Mouse (Mus musculus): ENCODE results near the gene Calm3.

Gene Calm3

DNA sequence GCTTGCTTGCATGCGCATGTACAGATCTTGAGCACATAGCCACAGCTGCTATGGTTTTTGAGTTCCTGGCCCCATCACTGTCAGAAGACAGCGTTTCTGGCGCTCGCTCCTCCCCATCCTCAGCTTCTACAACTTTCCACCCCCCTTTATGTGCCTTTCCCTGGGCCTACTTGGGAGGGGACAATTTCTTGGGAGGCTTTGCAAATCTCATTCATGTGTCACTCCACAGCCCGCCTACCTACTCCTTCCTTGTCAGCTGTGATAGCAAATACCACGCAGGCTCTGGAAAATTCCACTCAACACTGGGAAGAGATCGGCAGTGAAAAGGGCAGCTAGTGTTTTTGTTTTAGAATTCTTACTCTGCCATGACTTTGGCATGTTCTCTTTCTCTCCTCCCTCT is 16.4 kb upstream of the Calm3 start:
- DNase-seq = no peak

DNA sequence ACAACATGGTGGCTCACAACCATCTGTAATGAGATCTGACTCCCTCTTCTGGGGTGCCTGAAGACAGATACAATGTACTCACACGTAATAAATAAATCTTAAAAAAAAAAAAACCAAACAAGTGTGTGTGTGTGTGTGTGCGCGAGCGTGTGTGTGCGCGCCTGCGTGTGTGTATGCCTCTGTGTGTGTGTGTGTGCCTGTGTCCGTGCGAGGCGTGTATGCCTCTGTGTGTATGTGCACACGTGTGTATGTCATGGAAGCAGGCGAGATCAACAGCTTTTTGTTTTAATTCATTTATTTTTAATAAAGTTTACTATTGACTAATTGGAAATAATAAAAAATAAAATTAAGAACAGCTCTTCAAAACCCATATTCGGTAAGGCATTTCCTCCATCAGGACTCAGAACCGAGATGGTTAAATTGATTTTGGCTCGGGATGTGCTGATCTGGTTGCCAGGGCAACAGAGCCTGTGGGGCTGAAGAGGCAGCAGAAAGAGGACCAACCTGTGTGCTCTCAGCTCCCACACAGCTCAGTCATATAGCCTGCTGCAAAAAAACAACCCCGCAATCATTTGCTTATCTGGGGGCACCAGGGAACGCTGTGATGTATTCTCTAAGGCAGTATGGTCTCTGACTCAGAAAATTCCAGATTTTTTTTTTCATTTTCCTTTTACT is 14.3 kb upstream of the Calm3 start:
- peak; percentile 49 to 75 for DNase-seq

DNA sequence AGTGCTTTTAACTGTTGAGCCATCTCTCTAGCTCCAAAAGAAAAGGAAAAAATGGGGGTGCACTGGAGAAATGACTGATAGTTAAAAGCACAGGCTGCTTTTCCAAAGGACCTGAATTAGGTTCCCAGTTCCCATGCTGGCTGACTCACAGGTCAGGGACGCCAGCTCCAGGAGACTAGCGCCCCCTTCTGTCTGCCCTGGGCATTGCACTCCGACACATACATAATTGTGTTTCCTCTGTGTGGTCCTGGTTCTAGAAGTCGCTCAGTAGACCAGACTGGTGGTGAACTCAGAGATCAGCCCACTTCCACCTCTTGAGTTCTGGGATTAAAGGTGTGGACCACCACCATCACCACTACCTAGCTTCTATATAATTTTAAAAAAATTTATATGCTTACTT is 13.4 kb upstream of the Calm3 start:
- DNase-seq = peak; percentile 19 to 56

DNA sequence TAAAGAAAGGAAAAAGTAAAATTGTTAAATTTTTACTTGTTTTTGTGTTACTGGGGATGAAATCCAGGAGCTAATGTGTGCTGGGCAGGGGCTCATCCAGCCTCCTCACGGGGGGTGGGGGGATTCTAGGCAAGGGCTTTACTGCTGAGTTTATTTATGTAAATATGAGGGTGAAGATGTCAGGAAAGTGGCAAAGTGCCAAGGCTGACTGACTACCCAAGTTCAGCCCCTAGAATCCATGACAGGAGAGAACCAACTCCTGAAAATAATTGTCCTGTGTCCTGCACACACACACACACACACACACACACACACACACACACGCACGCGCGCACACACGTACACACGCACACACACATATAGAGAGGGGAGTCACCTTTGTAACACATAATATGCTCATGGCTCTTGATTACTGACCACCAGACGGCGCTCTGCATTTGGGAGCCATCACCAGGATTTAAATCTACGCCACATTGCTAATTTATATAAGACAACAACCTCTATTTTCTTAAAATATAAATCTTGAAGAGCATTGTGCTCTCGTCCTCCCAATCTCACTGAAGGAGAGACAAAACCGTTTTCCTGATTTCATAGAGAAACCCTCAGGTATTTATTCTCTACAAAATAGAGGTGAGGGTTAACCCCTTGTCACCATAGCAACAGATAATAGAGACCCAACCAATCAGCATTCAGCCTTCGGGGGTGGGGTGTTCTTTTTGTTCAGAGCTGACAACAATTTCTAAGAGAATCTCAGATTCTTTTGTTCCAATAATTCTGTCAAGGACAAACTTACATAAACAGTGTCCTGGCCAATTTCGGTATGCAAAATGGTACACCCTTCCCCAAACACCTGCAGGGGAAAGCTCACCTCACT is 9.0 kb upstream of the Calm3 start:
- peak; percentile 69 to 87 for DNase-seq

DNA sequence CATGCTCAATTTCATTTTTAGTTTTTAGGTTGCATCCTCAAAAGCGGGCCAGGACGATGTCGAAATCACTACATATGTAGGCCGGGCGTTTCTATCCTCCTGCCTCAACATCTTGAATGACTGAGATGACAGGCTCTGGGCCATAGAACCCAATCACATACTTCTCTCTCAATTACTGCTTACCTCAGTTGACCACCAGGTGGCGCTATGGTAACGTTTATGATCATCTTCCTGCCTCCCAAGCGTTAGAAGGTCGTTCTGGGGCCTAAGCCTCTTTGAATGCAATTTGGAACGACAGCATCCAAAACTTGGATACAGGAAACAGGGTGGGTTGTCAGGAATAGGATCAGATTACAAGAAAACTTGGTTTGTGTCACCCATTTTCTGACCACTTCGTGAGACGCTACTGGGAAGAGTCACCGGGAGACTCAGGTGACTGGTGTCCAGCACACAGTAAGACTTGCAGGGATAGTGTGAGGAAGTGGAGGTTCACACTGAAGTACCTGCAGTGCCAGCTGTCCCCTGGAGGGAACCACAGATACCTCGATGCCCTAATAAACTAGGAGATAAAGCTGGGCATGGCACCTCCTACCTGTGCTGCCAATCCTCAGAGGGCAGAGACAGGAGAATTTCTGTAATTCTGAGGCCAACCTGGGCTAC is 8.2 kb upstream of the Calm3 start:
- peak; percentile 90 to 93 for DNase-seq

DNA sequence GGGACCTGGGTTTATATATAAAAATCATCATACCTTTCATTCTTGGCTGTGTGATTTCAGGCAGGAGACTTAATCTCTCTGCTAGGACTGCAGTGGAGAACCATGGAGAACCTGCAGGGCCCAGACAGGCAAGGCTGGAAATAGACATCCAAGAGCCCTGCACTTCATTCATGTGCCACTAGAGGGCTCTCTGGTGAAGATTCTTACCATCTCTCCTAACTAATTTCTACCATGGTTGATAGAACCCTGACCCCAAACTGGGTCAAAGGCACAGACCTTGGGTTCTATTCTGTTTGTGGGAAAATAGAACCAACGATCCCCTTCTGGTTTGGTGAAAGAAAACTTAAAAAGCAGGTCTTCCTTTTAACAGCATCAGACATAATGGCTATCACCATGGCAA is 6.9 kb upstream of the Calm3 start:
- peak; percentile 82 to 90 for DNase-seq

DNA sequence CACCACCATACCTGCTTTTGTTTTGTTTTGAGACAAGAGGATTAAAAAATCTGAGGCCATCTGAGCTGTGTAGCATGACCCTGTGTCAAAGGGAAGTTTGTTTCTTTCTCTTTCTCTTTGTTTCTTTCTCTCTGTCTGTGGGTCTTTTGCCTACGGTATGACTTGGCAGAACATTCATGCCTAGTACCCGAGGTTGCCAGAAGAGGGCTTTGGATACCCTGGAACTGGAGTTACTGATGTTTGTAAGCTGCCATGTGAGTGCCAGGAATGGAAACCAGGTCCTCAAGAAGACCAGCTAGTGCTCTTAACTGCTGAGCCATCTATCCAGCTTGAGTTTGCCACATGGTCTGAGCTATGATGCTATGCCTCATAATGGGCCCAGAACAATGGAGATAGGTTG is 4.4 kb upstream of the Calm3 start:
- DNase-seq = no peak

DNA sequence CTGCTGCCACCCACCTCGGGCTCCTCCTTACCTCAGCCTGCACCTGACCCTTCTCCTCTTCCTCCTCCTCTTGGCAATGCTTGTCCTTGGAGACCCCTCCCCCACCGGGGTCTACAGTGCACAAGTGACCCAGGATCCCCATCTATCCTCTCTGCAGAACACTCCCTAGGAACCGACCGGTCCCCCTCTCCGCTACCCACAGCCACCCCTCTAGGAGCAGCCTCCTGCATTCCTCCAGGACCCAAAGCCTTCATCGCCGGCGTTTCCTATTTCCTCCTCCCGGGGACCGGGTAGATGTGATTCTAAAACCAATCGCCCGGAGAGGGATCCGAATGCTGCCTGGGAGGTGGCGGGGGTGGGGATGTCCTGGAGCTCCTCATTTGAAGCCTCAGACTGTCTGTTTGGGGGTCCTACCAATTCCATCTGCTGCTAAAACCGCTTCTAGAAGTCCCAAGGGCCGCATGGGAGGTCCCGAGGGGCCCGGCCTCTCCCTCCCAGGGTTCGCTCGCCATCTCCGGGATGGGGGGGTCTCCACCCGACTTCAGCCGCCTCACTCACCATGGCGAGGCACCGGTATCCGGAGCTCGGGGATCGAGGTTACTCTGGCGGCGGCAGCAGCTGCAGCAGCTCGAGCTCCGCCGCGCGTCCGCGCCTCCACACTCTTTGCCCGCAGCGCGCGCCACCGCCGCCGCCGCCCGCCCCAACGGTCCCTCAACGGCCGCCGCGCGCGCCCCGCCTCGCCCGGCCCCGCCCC is 454 bp downstream of the Calm3 start:
- peak in 1 of 2 experiments; percentile 68 for DNase-seq

DNA sequence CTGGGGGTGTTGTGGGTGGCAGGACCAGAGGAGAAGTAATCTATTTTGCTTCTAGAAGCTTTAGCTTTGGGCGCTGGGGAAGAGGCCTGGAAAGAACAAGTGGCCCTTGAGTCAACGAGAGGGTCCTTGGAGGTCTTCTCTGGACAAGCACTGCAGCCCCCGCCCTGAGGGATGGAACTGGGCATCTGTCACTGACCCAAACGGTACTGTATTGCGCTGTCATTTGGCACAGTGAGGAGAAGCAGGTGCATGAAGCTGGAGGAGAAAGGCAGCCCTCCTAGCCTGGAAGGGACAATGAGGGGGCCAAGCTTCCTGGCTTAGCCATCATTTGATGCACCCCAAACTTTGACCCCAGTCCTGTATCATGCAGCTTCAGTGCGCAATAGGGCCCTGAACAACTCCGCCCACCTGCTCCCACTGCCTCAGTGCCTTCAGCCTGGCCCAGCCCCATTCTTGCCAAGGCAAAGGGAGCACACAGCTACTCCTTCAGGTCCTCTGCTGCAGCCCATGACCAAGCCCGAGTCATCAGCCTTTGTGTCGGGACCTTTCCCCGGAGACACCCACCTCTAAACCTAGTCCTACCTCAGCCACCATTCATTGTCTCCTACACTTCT is 1.4 kb downstream of the Calm3 start:
- peak; percentile 66 to 71 for DNase-seq

DNA sequence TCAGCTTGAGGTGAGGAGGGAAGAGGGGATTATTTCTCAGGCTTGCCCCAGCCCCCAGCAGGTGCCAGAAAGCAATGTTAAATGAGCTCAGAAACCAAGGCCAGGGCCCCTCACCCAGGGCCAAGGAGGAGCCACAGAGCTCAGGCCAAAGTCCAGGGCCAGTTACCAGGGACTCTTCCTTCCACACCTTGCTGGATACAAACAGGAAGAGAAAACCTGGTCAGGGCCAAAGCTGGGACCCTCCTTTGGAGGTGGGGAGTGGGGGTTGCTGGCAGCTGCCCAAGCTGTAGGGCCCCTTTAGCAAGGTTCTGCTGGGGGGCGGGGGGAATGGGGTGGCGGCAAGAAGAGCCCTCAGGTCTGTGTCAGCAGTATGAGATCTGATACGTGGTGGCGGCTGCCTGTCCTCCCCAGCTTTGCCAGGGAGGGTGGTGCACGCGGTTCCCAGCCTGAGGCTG is 2.0 kb downstream of the Calm3 start:
- peak in 1 of 2 experiments; percentile 61 for DNase-seq

DNA sequence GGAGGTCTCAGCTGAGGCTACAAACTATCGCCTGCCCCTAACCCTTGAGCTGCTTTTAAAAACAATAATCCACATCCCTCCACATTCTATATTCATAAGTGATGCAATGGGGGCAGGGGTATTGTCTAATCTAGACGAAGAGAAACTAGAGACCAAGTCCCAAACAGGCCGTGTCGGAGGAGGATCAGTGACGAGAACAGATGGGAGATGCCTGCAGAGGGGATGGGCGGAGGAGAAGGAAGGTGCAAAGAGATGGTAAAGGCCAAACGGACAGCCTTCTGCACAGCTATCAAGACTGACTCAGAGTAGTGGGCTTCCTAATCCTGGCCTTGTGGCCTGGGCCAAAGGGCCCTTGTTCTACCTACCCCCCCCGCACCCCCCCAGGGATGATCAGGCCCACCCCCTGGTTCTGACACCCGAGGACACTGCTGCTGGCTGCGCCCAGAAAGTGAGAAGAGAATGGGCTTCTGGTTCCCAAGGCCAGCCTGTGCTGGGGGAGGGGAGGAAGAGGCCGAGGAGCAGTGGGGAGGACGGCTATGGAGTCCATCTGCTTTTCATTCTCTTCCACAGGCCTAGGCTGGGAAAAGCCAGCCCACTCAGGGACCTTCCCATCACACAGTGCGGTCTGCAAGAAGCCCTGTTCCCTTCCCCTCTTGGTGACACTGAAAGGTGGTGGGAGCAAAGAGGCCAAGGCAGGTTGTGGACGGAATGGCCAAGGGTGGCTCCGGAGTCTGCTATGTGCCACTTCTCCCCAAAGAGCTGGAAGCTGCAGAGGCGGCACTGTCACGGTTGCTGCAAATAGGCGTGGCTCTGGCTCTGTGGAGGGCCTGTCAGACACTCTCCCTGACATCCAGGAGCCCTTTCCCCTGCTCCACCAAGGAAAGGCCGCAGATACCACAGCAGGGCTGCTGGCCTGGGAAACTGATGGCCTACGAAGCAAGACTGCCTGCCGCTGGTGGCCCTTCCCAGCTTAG is 2.8 kb downstream of the Calm3 start:
- DNase-seq = peak; percentile 67 to 68

DNA sequence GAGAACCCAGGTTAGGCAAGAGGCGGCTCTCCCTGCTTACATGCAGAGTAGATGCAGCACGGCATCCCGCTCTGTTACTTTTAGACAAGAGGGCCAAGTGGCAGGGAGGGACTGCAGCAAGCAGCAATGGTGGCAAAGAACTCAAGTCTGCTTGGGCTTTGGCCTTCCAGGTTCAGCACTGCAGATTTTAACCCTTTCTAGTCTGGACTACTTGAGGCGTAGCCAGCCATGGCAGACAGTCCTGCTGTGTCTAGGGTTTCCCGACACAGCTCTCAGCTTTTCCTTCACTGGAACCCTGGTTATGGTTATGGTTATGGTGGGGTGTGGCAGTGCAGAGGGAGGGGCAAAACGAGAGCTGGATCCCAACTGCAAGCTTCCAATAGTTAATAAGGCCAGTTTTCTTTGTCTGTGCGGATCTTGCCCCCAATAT is 3.7 kb downstream of the Calm3 start:
- peak; percentile 37 to 48 for DNase-seq

DNA sequence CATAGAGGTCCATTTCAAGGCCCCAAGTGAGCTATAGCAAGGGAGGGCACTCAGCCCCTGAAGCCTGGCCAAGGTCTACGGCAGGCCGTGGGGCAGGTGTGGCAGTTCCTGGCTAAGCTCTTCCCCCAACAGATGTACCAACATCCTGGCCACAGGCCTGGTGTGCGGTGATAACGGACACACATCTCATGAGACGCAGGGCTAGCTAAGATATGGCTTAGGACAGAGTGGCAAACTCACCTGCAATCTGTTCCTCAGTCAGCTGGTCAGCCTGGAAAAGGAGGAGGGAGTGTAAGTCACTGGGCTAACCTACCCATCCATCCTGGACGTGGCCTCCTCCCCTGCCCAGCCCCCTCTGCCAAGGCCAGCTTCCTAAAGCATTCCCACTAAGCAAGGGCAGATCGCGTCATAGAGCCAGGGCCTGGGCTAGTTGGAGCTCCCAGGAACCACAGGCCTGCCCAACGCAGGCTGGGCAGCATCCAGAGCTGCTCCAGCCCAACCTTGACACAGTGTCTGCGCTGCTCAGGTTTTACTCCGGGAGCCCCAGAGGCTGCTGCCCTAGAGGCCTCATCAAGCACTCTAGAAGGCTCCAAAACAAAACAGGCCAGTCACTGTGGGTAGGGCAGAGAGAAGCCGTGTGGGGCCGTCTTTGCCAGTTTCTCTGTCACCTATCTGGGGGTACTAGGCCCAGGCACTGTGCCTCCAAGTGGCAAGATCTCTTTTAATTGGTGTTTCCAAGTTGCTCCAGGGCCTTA is 4.3 kb downstream of the Calm3 start:
- peak; percentile 48 to 53 for DNase-seq

DNA sequence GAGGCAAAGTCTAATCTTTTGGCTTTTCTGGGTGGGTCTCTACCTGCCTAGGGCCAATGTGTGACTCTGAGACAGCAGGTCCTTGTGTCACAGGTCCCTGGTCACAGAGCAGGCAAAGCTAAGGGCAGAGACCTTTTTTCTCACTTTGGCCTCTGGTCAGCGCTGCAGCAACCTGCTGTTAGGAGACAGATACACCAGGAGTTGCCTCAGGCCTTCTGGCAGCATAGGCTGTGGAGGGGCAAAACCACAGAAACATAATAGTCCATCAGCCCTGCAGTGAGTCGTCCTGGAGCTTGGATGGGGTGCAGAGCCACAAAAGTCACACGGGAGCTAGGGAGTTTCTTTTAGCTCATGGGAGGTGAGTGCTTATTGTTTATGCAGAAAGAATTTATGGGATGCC is 5.2 kb downstream of the Calm3 start:
- no peak for DNase-seq

DNA sequence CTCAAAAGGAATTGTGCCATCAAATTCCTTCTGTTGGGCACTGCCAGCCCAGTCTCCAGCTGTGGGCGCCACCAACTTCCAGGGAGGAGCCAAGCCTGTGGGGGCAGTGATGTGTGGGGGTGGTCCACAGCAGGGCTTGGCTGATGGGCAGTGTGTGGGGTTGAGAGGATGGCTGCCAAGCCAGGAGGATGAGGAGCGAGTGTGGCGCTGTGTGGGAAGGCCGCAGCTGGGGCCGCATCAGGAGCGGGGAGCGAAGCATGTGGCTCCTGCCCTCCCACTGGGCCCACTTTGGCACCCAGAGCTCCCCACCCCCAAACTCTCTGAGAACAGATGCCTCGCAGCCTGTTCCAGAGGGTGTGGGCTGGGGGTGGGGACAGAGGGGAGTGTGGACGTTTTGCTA is 5.9 kb downstream of the Calm3 start:
- peak; percentile 31 to 51 for DNase-seq

DNA sequence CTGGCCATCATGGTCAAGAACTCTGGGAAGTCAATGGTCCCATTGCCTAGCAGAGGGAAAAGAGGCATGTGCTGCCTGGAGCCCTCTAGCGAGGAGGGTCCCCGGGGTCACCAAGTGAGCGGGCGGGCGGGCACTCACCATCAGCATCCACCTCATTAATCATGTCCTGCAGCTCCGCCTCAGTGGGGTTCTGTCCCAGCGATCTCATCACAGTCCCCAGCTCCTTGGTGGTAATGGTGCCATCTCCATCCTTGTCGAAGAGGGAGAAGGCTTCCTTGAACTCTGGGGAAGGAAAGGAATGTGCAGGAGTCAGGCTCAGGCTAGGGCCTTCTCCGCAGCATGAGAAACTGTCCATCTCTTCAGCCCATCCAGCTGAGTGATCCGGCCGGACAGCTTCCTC is 6.5 kb downstream of the Calm3 start:
- no peak for DNase-seq

DNA sequence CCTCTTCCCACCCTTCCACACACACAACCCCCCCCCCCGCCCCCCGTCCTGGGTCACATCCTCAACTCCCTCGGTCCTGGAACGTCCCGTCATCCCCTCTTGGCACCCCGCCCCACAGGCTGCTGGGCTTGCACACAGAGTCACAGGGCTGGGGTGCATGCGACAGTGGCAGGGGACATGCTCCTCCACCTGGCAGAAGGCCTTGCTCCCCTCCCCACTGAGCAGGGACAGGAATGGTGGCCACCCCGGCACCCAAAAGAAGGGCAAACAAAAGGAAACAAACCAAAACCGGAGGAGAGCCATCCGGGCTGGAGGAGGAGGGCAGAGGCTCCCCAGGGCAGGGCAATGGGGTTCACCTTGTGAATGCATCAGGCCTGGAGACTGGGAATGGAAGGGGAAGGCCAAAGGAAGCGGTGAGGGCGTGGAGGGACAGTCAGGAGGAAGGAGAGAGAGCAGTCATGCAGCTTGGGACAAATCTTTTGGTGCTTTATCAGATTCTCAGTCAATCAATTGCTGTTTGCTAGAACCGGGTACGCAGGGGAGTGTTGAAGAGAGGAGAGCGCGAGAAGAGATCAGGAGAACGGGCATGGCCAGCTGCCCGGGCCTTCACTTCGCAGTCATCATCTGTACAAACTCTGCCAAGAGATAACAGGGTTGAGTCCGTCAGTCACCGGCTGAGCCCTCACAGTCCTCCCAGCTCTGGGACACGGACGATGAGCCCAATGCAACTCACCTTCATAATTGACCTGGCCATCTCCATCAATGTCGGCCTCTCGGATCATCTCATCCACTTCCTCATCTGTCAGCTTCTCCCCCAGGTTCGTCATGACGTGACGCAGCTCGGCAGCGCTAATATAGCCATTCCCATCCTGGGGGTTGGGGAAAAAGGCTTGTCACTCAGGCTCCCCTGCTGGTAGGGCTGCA is 7.3 kb downstream of the Calm3 start:
- peak; percentile 54 to 75 for DNase-seq

DNA sequence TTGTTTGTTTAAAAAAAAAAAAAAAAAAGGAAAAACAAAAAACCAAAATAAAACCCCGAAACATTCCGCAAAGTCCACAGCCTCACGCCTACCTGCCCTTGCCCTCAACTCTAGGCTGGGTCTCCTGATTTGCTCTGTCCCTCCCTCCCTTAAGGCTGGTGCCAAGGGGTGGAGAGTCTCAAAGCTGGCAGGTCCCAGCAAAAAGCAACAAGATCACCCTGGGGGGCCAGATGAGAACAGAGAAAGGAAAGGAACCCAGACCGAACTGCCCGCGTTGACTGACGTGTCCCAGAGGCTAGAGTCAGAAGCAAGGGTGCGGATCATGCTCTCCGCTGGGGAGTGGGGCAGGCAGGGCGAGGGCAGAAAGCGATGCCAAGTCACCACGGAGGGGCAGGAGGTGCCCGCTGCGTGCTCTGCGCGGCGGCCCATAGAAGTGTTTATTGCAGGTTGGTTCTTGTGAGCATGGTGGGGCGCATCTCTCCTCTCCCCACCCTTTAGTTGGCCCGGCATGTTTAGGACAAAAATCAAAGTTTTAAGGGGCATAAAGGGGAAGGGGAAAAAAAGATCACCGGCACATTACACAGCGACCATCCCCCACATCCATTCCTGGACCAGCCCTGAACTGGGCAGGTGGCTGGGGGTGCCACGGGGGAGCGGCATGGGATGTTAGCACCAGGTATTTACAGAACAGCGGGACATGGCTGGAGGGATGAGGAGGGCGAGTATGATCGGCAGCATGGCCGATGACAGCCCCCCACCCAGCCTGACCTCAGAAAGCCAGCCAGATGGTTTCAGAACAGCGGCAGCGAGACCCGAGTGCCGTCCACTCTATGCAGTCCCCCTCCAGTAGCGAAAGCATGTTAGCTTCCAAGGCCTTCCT is 8.2 kb downstream of the Calm3 start:
- DNase-seq = peak; percentile 46 to 51
